Mouse (Mus musculus) limb, embryonic 10.5 days (tissue): ENCODE measurements around the gene Lpo. TPM values are rescaled to one million over a fixed set of nuclear protein-coding genes. Genes with fewer than 3 reads are reported as not detected.
"Not testable (repeated sequence)": the region's sequence is repeated elsewhere in the genome, so short reads cannot be mapped to it uniquely, and the experiment has no call there.

Experiments
- DNase-seq: peaks from one replicate; pipeline ENCODE4 v3.0.0-alpha.2; 2017; ENCODE audit warnings: low spot score
- H3K27ac ChIP-seq: fragments of 300-500 bp; sonication (generic); 2 replicates; pipeline ENCODE4 v1.5.1; 2016; ENCODE audit warnings: mild to moderate bottlenecking
- H3K27me3 ChIP-seq: fragments of 300-500 bp; sonication (generic); 2 replicates; pipeline ENCODE4 v1.6.1; 2016; ENCODE audit warnings: low read depth, mild to moderate bottlenecking; ENCODE audit not compliant: poor library complexity, severe bottlenecking
- H3K36me3 ChIP-seq: fragments of 300-500 bp; sonication (generic); 2 replicates; pipeline ENCODE4 v1.6.1; 2016; ENCODE audit warnings: mild to moderate bottlenecking, moderate library complexity
- H3K4me1 ChIP-seq: fragments of 300-500 bp; sonication (generic); 2 replicates; pipeline ENCODE4 v1.6.1; 2016
- H3K4me3 ChIP-seq: fragments of 300-500 bp; sonication (generic); 2 replicates; pipeline ENCODE4 v1.5.1; 2016; ENCODE audit warnings: mild to moderate bottlenecking, moderate library complexity
- H3K9me3 ChIP-seq: fragments of 300-500 bp; sonication (generic); replicated peaks from 2 replicates; pipeline ENCODE4 v1.6.1; 2016; ENCODE audit warnings: mild to moderate bottlenecking
- WGBS: fragments of 180-500 bp; shearing (Covaris S2); methylation state at CpG from one replicate; pipeline ENCODE4 v1.1.7; 2016; 5-methylcytosine and 5-hydroxymethylcytosine counted together
- polyA plus RNA-seq: library from polyadenylated mRNA; unstranded; fragments of >200 nt; fragmentation: Nextera tagmentation; extraction: Ambion mirVana; gene quantifications from 2 replicates; pipeline ENCODE4 v1.2.1, GENCODE M21; 2016

Lpo gene
- polyA plus RNA-seq = not detected in 2 replicates

DNA sequence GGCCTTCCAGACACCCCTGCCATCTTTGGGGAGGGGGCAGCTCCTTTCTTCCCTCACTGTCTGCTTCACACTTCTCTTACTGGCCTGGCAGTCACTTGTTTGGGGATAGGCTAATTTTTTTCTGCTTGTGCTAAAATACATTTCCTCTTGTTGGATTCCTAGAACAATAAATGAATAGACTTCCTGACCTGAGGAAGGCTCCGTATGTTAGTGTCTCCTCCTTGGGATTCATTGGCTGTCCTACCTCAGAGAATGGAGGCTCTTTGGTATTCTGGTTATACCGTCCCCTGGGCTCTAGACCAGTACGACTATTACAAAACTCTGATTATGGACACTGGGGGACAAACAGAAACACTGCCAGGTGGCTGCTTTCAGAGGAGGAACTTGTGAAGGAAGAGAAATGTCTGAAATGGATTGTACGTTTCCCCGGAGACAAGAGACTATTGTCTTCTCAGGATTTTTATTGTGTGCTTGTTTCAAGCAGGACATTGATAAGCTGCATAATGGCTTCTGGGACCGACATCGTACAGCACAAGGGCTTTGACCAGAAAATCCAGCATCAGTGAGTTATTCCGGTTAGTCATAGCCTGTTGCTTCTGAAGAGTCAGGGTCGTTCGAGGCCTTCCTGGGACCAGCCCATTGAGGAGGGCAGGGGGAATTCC, at the start of gene Lpo:
Gene Lpo (minus strand): TSS at position 51 of the 662 bp plus-strand sequence.
- Histone ChIP-seq H3K4me3 (no peak within 1 kb of the TSS), H3K9me3 (no peaks in the 10 kb centered on the region), H3K4me1 (no peaks in the 10 kb centered on the region), H3K27ac (no peak within 1 kb of the TSS), H3K27me3 (no peaks in the 10 kb centered on the region), H3K36me3 (no peaks in the 10 kb centered on the region)
- WGBS = 84% methylated on average over 10 of the region's 10 CpGs
- no peak for DNase-seq

DNA sequence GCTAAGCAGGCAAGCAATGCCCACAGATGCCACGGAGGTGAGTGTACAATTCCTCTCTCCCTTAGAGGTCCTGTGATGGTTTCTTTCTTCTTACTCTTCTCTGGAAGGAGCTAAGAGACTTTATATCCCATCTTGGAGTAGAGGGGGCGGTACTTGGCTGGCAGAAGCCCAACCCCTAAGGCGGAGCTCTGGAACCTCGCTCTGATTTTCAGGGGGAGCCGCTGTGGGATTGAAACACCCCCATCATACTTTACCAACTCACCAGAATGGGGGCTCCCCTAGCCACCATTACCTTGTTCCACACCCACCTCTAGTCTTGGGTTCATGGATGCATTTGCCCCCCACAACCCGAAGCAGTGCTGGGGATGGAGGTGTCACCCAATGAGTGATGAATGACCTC, 47.3 kb upstream of the Lpo start, which contains the start of gene Epx:
Gene Epx (minus strand): TSS at position 101 of the 400 bp plus-strand sequence.
- DNase-seq = no peak
- Histone ChIP-seq H3K36me3 (no peaks in the 10 kb centered on the region), H3K4me3 (no peak within 1 kb of the TSS), H3K27ac (no peak within 1 kb of the TSS), H3K4me1 (no peaks in the 10 kb centered on the region), H3K9me3 (no peaks in the 10 kb centered on the region), H3K27me3 (no peaks in the 10 kb centered on the region)
- WGBS = 80% methylated on average over 6 of the region's 6 CpGs

DNA sequence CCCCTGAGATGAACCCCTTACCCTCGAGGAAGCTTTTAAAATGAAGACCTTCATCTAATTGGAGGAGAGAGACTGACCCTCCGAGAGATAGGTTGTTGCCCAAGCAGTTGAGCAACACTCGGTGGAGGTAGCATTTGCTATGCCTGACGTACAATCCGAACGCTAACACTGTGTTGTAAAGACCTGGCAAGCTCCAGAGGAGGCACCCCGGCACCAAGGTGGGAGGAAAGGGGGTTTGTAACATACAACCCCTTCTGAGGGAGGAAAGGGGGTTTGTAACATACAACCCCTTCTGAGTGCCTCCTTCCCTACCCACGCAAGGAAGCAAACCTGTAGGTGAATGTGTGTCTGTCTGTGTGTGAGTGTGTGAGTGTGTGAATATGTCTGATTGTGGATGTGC, 43.7 kb upstream of the Lpo start:
- WGBS = 65% methylated on average over 8 of the region's 8 CpGs
- Histone ChIP-seq H3K9me3 (no peaks in the 10 kb centered on the region), H3K4me1 (0 out of 2 replicates have a peak, but pooled peaks cover 2% of the 10 kb centered on the region), H3K36me3 (no peaks in the 10 kb centered on the region), H3K27me3 (no peaks in the 10 kb centered on the region), H3K4me3 (no peak overlapping the region), H3K27ac (no peak overlapping the region)
- no peak for DNase-seq

DNA sequence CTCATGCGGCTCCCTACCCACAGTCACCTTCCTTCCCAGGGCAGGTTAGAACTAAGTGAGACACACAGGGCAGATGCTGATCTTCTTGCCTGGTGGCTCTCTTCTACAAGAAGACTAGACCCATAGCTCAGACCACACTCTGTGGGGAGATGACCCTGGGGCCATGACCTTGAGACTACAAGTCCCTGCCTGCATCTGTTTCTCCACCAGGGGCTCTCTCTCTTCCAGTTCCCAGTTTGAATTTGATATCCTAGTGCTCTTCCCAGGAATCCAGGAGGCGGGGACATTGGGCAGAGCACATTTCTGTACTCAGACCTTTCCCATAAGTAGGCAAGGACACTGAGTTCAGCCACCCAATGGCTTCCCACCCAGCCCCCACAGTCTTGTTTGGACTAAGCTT, 42.0 kb upstream of the Lpo start:
- Histone ChIP-seq H3K9me3 (no peaks in the 10 kb centered on the region), H3K4me1 (0 out of 2 replicates have a peak, but pooled peaks cover 2% of the 10 kb centered on the region), H3K27me3 (no peaks in the 10 kb centered on the region), H3K36me3 (no peaks in the 10 kb centered on the region), H3K27ac (no peak overlapping the region), H3K4me3 (no peak overlapping the region)
- DNase-seq = no peak
- 89% methylated on average over 2 of the region's 2 CpGs for WGBS

DNA sequence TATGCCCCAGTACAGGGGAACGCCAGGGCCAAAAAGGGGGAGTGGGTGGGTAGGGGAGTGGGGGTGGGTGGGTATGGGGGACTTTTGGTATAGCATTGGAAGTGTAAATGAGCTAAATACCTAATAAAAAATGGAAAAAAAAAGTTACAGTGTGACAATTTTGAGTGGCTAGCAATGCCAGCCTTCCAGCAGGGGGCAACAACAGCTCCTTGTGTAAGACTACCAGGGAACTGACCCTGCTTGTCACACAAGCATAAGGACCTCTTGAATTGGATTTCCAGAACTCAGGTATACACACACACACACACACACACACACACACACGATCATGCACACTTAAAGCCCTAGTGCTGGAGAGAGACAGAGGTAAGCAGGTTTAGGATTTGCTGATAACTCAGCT, 38.8 kb upstream of the Lpo start:
- not testable (repeated sequence) for H3K9me3 ChIP-seq

DNA sequence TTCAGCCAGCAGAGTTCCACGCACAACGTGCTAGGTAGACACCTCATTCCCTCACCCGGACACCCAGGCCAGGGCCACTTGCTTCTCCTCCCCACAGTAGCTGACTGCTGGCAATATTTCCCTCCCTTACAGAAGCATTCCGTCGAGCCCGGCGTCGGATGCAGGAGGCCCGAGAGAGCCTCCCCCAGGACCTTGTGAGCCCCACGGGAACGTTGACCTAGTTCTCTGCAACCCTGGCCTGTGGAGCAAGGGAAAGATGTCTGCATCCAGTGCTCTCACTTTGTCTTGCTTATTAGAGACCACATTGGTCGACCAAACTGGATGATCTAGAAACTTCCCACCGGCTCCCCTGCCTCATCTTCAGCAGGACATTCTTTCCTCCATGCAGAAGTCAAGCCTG, 34.7 kb upstream of the Lpo start:
- 93% methylated on average over 13 of the region's 13 CpGs for WGBS
- H3K4me1 ChIP-seq = no peaks in the 10 kb centered on the region
- H3K36me3 ChIP-seq = peaks cover 53% of the 10 kb centered on the region
- no peak overlapping the region for H3K4me3 ChIP-seq
- H3K27ac ChIP-seq = no peak overlapping the region
- H3K27me3 ChIP-seq = no peaks in the 10 kb centered on the region
- no peaks in the 10 kb centered on the region for H3K9me3 ChIP-seq
- no peak for DNase-seq

More for the DNA sequence above, 38.8 kb upstream of the Lpo start:
- DNase-seq, H3K27me3 ChIP-seq, H3K4me1 ChIP-seq, H3K27ac ChIP-seq, H3K4me3 ChIP-seq: not testable (repeated sequence)
- peaks cover 18% of the 10 kb centered on the region for H3K36me3 ChIP-seq
- 90% methylated on average over 1 of the region's 2 CpGs for WGBS

DNA sequence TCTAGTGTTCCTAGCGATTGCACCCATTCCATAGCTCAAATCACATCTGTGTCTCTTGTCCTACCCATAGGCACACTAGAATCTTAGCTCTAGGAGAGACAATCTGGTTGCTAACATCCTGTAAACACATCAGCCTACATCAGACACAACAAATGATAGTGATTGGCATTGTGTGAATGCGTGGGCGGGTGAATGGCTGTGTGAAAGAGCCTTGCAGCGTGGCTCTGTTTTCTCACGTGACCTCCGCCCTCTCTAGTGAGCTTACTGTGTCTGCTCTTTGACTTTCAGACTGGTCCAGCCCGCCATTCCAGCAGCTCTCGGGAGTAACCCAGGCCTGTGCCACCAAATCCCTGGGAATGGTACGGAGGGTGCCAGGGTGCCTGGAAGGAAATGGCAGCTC, 32.3 kb upstream of the Lpo start:
- no peak overlapping the region for H3K27ac ChIP-seq
- DNase-seq = no peak
- H3K4me3 ChIP-seq = no peak overlapping the region
- H3K27me3 ChIP-seq = no peaks in the 10 kb centered on the region
- H3K36me3 ChIP-seq = peaks cover 70% of the 10 kb centered on the region
- 83% methylated on average over 9 of the region's 9 CpGs for WGBS
- no peaks in the 10 kb centered on the region for H3K9me3 ChIP-seq
- H3K4me1 ChIP-seq = no peaks in the 10 kb centered on the region

DNA sequence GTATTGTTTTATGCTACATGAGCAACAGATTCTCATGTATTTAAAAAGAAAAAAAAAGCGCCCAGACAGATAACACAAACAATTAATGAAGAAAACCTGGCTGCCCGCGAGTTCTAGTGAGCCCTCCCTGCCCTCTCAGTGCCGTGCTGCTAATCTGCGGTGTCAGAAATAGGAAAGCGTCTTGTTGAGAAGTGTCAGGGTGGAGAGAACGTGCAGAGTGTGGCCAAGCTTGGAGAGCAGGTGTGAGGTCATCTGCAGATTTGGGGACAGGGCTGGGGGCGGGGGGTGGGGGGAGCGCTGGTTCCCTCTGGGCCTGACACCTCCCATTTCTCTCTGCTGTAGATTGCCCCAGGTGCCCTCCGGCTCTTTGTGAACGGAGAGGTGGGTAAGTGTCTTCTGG, 31.2 kb upstream of the Lpo start:
- Histone ChIP-seq H3K4me1 (no peaks in the 10 kb centered on the region), H3K9me3 (no peaks in the 10 kb centered on the region), H3K4me3 (no peak overlapping the region), H3K36me3 (peaks cover 70% of the 10 kb centered on the region), H3K27me3 (no peaks in the 10 kb centered on the region), H3K27ac (no peak overlapping the region)
- 92% methylated on average over 11 of the region's 11 CpGs for WGBS
- DNase-seq = no peak

DNA sequence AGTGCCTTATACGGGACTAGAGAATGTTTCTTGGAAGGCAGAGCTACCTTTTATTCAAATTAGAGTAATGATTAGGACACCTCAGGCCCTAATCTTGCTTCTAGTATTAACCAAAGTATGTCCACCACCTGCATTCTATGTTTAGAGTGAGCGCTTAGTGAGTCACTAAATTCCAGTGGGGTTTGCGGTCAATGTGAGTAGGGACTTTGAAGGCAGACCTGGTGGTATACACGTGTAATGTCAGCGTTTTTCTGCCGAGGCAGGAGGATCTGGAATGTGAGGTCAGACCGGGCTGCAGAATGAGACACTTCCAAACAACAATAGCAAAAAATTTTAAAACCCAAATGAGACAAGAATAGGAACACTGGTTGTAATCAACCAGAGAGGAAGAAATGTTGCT, 26.5 kb upstream of the Lpo start:
- peaks cover 29% of the 10 kb centered on the region for H3K36me3 ChIP-seq
- H3K27me3 ChIP-seq = no peaks in the 10 kb centered on the region
- peaks cover 16% of the 10 kb centered on the region for H3K4me1 ChIP-seq
- DNase-seq = no peak
- no peak overlapping the region for H3K27ac ChIP-seq
- 93% methylated on average over 7 of the region's 7 CpGs for WGBS
- no peak overlapping the region for H3K4me3 ChIP-seq
- no peaks in the 10 kb centered on the region for H3K9me3 ChIP-seq

DNA sequence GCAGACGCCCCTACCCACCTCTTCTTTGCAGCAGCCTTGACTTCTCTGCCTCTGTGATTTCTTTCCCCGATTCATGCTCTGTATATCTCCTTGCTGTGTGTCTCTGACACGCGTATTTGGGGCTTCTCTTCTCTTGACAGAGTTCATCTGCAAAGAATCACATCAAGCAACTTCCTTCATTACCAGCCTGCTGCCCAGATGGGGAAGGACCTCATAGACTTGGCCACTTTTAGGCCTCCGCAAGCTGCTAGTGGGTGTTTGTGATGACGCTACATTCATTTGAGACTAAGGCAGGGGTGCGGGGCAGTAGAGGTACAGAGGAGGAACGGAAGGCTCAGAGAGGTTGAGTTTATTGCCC, 25.5 kb upstream of the Lpo start:
- Histone ChIP-seq H3K27me3 (no peaks in the 10 kb centered on the region), H3K4me1 (peaks cover 16% of the 10 kb centered on the region), H3K36me3 (peaks cover 25% of the 10 kb centered on the region), H3K4me3 (peak overlapping the region; percentile 71), H3K9me3 (no peaks in the 10 kb centered on the region), H3K27ac (peak overlapping the region; percentile 85)
- no peak for DNase-seq
- WGBS = 40% methylated on average over 8 of the region's 8 CpGs

DNA sequence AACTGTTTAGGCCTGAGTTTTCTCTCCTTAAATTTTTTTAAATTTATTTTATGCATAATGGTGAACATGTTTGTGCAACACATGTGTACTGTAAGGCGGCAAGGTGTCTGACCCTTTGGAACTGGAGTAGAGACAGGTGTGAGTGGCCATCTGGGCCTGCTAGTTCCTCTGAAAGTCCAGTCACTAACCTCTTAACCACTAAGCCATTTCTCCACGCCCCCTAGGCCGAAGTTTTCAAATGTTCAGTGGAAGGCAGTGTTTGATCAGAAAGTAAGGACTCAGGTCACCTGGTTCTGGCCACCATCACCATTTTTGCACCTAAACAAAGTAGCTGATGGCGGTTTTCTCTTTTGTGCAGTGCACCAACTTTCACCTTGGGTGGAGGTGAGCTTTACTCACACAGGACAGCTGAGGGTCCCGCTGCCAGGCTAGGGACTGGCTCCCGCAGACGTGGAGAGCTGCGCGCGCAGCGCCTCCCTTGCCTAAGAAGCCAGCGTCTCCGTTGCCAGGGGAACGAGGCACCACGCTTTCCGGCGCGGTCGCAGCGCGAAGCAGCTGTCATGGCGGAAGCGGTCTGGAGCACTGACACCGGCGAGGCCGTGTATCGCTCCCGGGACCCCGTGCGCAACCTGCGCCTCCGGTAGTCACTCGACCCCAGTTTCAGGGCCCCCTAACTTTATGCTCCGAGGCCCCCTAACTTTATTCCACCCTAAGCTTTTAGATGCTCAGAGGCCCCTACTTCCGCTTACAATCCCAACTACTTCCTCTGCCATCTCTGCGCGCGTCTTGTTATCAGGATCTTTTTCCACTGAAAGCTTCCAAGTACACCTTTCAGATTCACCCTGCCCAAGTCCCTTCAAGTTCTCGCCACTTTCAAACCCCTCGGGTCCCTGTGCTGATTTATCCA, 24.9 kb upstream of the Lpo start, which contains the start of gene Mks1:
Gene Mks1 (plus strand): TSS at position 526 of the 907 bp plus-strand sequence.
- Histone ChIP-seq H3K36me3 (peaks cover 19% of the 10 kb centered on the region), H3K4me1 (peaks cover 16% of the 10 kb centered on the region)
- WGBS = 5% methylated on average over 40 of the region's 40 CpGs

DNA sequence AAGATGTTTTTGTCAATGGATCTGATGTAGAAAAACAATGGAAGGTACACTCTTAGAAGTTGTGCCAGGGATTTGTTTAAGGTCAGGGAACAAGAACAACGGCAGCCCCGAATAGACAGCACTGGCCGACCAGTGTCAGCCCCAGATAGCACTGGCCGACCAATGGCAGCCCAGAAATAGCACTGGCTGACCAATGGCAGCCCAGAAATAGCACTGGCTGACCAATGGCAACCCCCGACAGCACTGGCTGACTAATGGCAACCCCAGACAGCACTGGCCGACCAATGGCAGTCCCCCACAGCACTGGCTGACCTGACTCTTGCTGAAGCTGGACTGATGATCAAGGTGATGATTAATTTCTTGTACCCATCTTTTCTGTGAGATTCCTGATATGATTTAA, 19.8 kb upstream of the Lpo start:
- 81% methylated on average over 6 of the region's 6 CpGs for WGBS
- Histone ChIP-seq H3K27ac (no peak overlapping the region), H3K9me3 (no peaks in the 10 kb centered on the region), H3K4me3 (no peak overlapping the region), H3K4me1 (peaks cover 5% of the 10 kb centered on the region), H3K27me3 (no peaks in the 10 kb centered on the region), H3K36me3 (no peaks in the 10 kb centered on the region)
- DNase-seq = no peak

More for the DNA sequence above, 24.9 kb upstream of the Lpo start, which contains the start of gene Mks1:
- Histone ChIP-seq H3K27ac (peak within 1 kb of the TSS; percentile 85), H3K27me3 (no peaks in the 10 kb centered on the region), H3K9me3 (no peaks in the 10 kb centered on the region), H3K4me3 (peak within 1 kb of the TSS; percentile 71)
- peak; percentile 99 for DNase-seq

DNA sequence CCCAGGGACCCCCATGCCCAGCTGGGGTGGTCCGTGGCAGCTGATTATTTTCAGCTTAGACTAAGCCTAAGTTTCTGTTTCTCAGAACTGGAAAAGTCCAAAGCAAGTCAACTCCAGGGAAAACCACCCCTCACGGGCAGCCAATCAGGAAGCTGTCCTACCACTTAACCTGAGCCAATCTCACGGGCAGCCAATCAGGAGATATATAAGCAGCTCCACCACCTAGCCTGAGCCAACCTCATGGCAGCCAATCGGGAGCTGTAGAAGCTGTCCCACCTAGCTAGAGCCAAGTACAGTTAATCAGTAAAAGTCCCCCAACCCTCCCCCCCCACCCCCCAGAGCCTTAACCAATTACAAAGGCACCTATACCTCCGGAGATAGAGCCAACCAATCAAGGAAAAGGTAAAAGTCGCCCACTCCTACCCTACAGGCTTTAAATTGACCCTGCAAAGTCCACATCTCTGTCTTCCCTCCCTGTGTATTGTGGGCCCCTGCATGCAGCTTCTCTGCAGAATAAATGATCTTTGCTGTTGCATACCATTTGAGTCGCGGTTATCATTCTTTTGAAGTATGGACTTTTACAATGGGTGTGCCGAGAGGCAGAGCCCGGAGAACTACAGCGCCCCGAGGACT, 19.0 kb upstream of the Lpo start:
- no peak overlapping the region for H3K4me3 ChIP-seq
- no peaks in the 10 kb centered on the region for H3K9me3 ChIP-seq
- H3K27ac ChIP-seq = no peak overlapping the region
- H3K4me1 ChIP-seq = no peaks in the 10 kb centered on the region
- no peak for DNase-seq
- no peaks in the 10 kb centered on the region for H3K27me3 ChIP-seq
- H3K36me3 ChIP-seq = no peaks in the 10 kb centered on the region
- 89% methylated on average over 12 of the region's 12 CpGs for WGBS
